Mouse (Mus musculus) midbrain, embryonic 12.5 days (tissue): Measurements from ENCODE around the gene Tas2r103. TPM values are rescaled to one million over a fixed set of nuclear protein-coding genes. Genes with fewer than 3 reads are reported as not detected.

Source experiments
- ATAC-seq: fragments of 200-750 bp; cut with Nextera tagmentation; 2 replicates; pipeline ENCODE4 v1.8.0; 2017; ENCODE audit warnings: low read depth, moderate TSS enrichment, moderate library complexity; ENCODE audit not compliant: low FRiP score
- H3K27ac ChIP-seq: fragments of 300-500 bp; sonication (generic); replicated peaks from 2 replicates; pipeline ENCODE4 v1.5.1; 2016; ENCODE audit warnings: mild to moderate bottlenecking
- H3K27me3 ChIP-seq: fragments of 300-500 bp; sonication (generic); 2 replicates; pipeline ENCODE4 v1.6.1; 2016; ENCODE audit warnings: mild to moderate bottlenecking
- H3K36me3 ChIP-seq: fragments of 300-500 bp; sonication (generic); 2 replicates; pipeline ENCODE4 v1.6.1; 2016
- H3K4me1 ChIP-seq: fragments of 300-500 bp; sonication (generic); 2 replicates; pipeline ENCODE4 v1.6.1; 2016
- H3K4me2 ChIP-seq: fragments of 300-500 bp; sonication (generic); replicated peaks from 2 replicates; pipeline ENCODE4 v1.6.1; 2016; ENCODE audit warnings: mild to moderate bottlenecking, moderate library complexity
- H3K4me3 ChIP-seq: fragments of 300-500 bp; sonication (generic); 2 replicates; pipeline ENCODE4 v1.5.1; 2016; ENCODE audit warnings: mild to moderate bottlenecking
- H3K9ac ChIP-seq: fragments of 300-500 bp; sonication (generic); replicated peaks from 2 replicates; pipeline ENCODE4 v1.6.1; 2016; ENCODE audit warnings: mild to moderate bottlenecking, moderate library complexity
- H3K9me3 ChIP-seq: fragments of 300-500 bp; sonication (generic); 2 replicates; pipeline ENCODE4 v1.6.1; 2016; ENCODE audit warnings: mild to moderate bottlenecking
- WGBS: fragments of 180-500 bp; shearing (Covaris S2); methylation state at CpG from one replicate; pipeline ENCODE4 v1.1.7; 2016; 5-methylcytosine and 5-hydroxymethylcytosine counted together
- polyA plus RNA-seq: library from polyadenylated mRNA; unstranded; fragments of >200 nt; fragmentation: Nextera tagmentation; extraction: Ambion mirVana; gene quantifications from 2 replicates; pipeline ENCODE4 v1.2.1, GENCODE M21; 2016

Gene Tas2r103
- polyA plus RNA-seq = not detected in 2 replicates

GRCm38 (mm10) chr6:133037001-133037400 lies at the start of gene Tas2r103:
Tas2r103 (minus strand) TSS chr6:133037101.
- H3K4me3 ChIP-seq = no peak within 1 kb of the TSS
- H3K36me3 ChIP-seq = no peaks in the 10 kb centered on the region
- no peaks in the 10 kb centered on the region for H3K27me3 ChIP-seq
- ATAC-seq = no peak
- H3K4me1 ChIP-seq = no peaks in the 10 kb centered on the region
- H3K4me2 ChIP-seq = no peak within 1 kb of the TSS
- no peak within 1 kb of the TSS for H3K27ac ChIP-seq
- no peaks in the 10 kb centered on the region for H3K9me3 ChIP-seq
- H3K9ac ChIP-seq = no peak within 1 kb of the TSS
- WGBS = 81% methylated on average over 2 of the region's 2 CpGs

GRCm38 (mm10) chr6:133055716-133056115 lies 18.8 kb upstream of the Tas2r103 start, which contains the start of gene Tas2r140:
Tas2r140 (minus strand) TSS chr6:133055816.
- no peak within 1 kb of the TSS for H3K27ac ChIP-seq
- no peaks in the 10 kb centered on the region for H3K36me3 ChIP-seq
- no peak within 1 kb of the TSS for H3K4me3 ChIP-seq
- H3K9ac ChIP-seq = no peak within 1 kb of the TSS
- no peaks in the 10 kb centered on the region for H3K27me3 ChIP-seq
- H3K9me3 ChIP-seq = no peaks in the 10 kb centered on the region
- ATAC-seq = no peak
- no peak within 1 kb of the TSS for H3K4me2 ChIP-seq
- no peaks in the 10 kb centered on the region for H3K4me1 ChIP-seq

Other genes starting within 250 kb of the Tas2r103 start
- gene Tas2r117, start 234.3 kb downstream of the Tas2r103 start, polyA plus RNA-seq = not detected in 2 replicates
- not detected in 2 replicates for gene Tas2r123, start 190.0 kb downstream of the Tas2r103 start, polyA plus RNA-seq
- gene Tas2r116, start 181.7 kb downstream of the Tas2r103 start, polyA plus RNA-seq = not detected in 2 replicates
- not detected in 2 replicates for gene Tas2r110, start 169.1 kb downstream of the Tas2r103 start, polyA plus RNA-seq
- not detected in 2 replicates for gene Tas2r113, start 144.1 kb downstream of the Tas2r103 start, polyA plus RNA-seq
- not detected in 2 replicates for gene Tas2r125, start 127.5 kb downstream of the Tas2r103 start, polyA plus RNA-seq
- gene Tas2r129, start 86.0 kb downstream of the Tas2r103 start, polyA plus RNA-seq = not detected in 2 replicates
- not detected in 2 replicates for gene Tas2r131, start 79.2 kb downstream of the Tas2r103 start, polyA plus RNA-seq
- not detected in 2 replicates for gene Tas2r109, start 56.1 kb downstream of the Tas2r103 start, polyA plus RNA-seq
- gene Tas2r140, start 18.7 kb upstream of the Tas2r103 start, polyA plus RNA-seq = not detected in 2 replicates
- 107 and 108 TPM in 2 replicates for gene Smim10l1, start 67.8 kb upstream of the Tas2r103 start, polyA plus RNA-seq